Mouse (Mus musculus): Measurements from ENCODE around the gene Tap2. TPM values are rescaled to one million over a fixed set of nuclear protein-coding genes. Genes with fewer than 3 reads are reported as not detected.

Gene Tap2
- polyA plus RNA-seq, 1 experiment from 2014 or later = 0.50 TPM

DNA sequence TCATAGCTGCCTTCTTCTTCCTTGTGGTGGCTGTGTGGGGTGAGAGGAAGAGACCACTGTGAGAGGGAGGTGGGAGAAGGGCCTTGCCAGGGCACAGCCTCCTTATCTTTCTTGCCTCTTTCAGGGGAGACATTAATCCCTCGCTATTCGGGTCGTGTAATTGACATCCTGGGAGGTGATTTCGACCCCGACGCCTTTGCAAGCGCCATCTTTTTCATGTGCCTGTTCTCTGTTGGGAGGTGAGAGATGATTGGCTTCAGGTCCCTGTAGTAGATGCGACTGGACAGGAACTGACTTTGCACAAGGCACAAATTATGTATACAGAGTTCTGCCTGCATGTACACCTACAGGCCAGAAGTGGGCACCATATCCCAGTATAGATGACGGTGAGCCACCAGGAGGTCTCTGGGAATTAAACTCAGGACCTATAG lies 2.4 kb downstream of the Tap2 start:
- Histone ChIP-seq H3K27ac (no peak overlapping the region), H3K36me3 (no peaks in the 10 kb centered on the region), H3K9me3 (no peaks in the 10 kb centered on the region), H3K9ac (replicated peaks) (no peak overlapping the region), H3K4me1 (replicated peaks) (peaks cover 9% of the 10 kb centered on the region), H3K27me3 (peaks cover 66% of the 10 kb centered on the region), H3K4me2 (replicated peaks) (no peak overlapping the region), H3K4me3 (replicated peaks) (no peak overlapping the region)
- no peak for ATAC-seq
- 17% methylated on average over 9 of the region's 9 CpGs for WGBS

DNA sequence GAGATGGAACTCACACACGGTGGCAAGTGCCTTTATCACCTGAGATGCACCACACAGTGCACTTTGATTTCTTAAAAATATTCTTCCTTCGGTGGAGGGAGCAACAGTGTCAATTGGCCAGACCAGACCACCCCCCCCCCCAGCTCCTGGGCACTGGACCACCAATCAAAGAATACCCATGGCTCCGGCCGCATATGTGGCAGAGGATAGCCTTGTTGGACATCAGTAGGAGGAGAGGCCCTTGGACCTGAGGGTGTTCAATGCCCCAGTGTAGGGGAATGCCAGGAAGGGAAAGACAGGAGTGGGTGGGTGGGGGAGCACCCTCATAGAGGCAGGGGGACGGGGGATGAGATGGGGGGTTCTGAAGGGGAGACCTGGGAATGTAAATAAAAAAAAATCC lies 3.4 kb downstream of the Tap2 start:
- Histone ChIP-seq H3K27ac (no peak overlapping the region), H3K9me3 (no peaks in the 10 kb centered on the region), H3K4me3 (replicated peaks) (no peak overlapping the region), H3K4me1 (replicated peaks) (peaks cover 10% of the 10 kb centered on the region), H3K4me2 (replicated peaks) (no peak overlapping the region), H3K9ac (replicated peaks) (no peak overlapping the region), H3K36me3 (no peaks in the 10 kb centered on the region), H3K27me3 (peaks cover 67% of the 10 kb centered on the region)
- ATAC-seq = no peak
- 84% methylated on average over 5 of the region's 5 CpGs for WGBS

DNA sequence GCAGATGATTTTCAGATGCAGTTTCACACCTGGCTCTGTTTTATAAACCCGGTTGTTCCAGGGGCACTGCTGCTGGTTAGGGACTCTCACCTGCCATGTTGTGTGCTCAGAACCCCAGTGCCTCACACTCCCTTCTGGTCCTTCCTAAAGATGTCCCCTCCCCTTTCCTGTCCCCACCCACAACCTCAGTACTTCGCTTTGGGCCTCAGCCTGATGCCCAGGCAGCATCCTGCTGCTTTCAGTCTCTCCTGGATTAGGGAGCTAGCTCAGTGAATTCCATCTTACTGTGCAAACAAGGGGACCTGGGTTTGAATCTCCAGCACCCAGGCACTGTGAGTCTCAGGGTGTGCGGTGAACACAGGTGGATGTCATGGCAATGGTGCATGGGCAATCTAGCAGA lies 4.1 kb downstream of the Tap2 start:
- ATAC-seq = no peak
- Histone ChIP-seq H3K4me1 (replicated peaks) (peaks cover 14% of the 10 kb centered on the region), H3K27ac (no peak overlapping the region), H3K36me3 (no peaks in the 10 kb centered on the region), H3K9ac (replicated peaks) (no peak overlapping the region), H3K4me2 (replicated peaks) (no peak overlapping the region), H3K9me3 (no peaks in the 10 kb centered on the region), H3K4me3 (replicated peaks) (no peak overlapping the region), H3K27me3 (peaks cover 75% of the 10 kb centered on the region)
- WGBS = 68% methylated on average over 3 of the region's 3 CpGs

DNA sequence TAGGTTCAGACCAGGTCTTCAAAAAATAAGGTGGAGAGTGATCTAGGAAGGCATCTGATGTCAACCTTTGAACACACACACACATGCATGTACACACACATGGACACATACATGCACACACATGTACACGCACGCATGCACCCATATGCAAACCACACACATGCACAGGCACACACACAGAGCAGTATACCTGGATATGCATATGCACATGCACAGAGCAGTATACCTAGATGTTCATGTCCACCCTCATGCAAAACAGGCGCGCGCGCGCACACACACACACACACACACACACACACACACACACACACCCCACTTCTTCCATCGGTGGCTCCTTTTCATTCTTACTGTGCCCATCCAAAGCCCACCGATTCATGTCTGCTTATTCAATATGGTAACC lies 4.5 kb downstream of the Tap2 start:
- Histone ChIP-seq H3K4me2 (replicated peaks) (no peak overlapping the region), H3K27me3 (peaks cover 76% of the 10 kb centered on the region), H3K27ac (no peak overlapping the region), H3K9me3 (no peaks in the 10 kb centered on the region), H3K36me3 (no peaks in the 10 kb centered on the region), H3K4me1 (replicated peaks) (peaks cover 14% of the 10 kb centered on the region), H3K4me3 (replicated peaks) (no peak overlapping the region), H3K9ac (replicated peaks) (no peak overlapping the region)
- 98% methylated on average over 9 of the region's 9 CpGs for WGBS
- ATAC-seq = no peak

DNA sequence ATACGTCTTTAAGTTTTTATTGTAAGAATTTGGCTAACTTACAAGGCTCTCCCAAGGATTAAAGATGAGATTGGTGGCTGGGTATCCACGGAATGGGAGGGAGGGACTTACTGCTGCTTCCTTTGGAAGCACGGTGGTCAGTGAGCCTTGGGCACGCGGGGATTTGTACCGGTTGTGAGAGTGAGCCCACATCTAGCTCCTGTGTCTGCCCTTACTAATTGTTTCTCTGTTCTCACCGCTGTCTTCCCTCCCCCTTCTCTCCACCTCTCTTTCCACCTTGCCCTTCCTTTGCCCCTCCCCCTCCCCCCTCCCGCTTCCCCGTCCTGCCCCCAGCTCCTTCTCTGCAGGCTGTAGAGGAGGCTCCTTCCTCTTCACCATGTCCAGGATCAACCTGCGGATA lies 5.1 kb downstream of the Tap2 start:
- H3K4me1 ChIP-seq (replicated peaks) = peaks cover 14% of the 10 kb centered on the region
- ATAC-seq = no peak
- no peaks in the 10 kb centered on the region for H3K36me3 ChIP-seq
- 28% methylated on average over 10 of the region's 10 CpGs for WGBS
- no peak overlapping the region for H3K4me3 ChIP-seq (replicated peaks)
- H3K4me2 ChIP-seq (replicated peaks) = no peak overlapping the region
- no peak overlapping the region for H3K9ac ChIP-seq (replicated peaks)
- no peak overlapping the region for H3K27ac ChIP-seq
- H3K27me3 ChIP-seq = peaks cover 76% of the 10 kb centered on the region
- H3K9me3 ChIP-seq = no peaks in the 10 kb centered on the region

DNA sequence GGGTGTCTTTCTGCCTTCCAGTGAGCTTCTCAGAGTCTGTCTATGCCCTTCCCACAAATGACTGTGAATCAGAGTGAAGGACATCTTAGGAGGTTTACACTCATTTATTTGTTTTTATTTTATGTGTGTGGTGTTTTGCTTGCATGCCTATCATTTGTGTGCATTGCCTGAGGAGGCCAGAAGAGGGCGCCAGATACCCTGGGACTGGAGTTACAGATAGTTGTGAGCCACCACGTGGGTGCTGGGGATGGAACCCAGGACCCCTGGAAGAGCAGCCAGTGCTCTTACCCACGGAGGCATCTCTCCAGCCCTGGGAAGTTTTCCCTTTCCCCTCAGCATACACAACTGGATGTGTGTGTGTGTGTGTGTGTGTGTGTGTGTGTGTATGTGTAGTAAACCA lies 6.4 kb downstream of the Tap2 start:
- no peak for ATAC-seq
- Histone ChIP-seq H3K36me3 (no peaks in the 10 kb centered on the region), H3K4me3 (replicated peaks) (no peak overlapping the region), H3K27ac (no peak overlapping the region), H3K9ac (replicated peaks) (no peak overlapping the region), H3K9me3 (no peaks in the 10 kb centered on the region), H3K4me1 (replicated peaks) (peaks cover 11% of the 10 kb centered on the region), H3K27me3 (peaks cover 80% of the 10 kb centered on the region), H3K4me2 (replicated peaks) (no peak overlapping the region)
- 51% methylated on average over 3 of the region's 3 CpGs for WGBS

DNA sequence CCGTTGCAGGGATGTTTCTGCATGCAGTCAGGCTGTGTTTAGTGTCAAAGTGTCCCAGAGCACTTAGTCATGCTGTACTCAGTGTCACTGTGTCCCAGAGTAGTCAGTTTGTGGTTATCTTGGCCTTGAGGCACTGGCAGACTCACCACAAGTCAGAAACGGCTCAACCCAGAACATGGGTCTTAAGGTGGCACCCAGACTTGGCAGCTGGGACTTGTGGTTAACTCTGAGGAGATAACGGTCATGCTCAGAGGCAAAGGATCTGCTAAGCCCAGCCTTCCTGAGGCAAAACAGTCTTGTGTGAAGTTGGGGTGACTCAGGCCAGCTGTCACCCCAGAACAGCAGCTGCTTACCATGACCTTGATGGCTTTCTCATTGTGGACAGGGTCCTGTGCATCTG lies 7.3 kb downstream of the Tap2 start:
- WGBS = 86% methylated on average over 3 of the region's 3 CpGs
- H3K4me3 ChIP-seq (replicated peaks) = no peak overlapping the region
- H3K4me2 ChIP-seq (replicated peaks) = no peak overlapping the region
- peaks cover 79% of the 10 kb centered on the region for H3K27me3 ChIP-seq
- no peak overlapping the region for H3K9ac ChIP-seq (replicated peaks)
- no peak for ATAC-seq
- peaks cover 5% of the 10 kb centered on the region; the same call in 1 of the 2 replicates for H3K4me1 ChIP-seq (replicated peaks)
- no peaks in the 10 kb centered on the region for H3K9me3 ChIP-seq
- no peaks in the 10 kb centered on the region for H3K36me3 ChIP-seq
- H3K27ac ChIP-seq = no peak overlapping the region

DNA sequence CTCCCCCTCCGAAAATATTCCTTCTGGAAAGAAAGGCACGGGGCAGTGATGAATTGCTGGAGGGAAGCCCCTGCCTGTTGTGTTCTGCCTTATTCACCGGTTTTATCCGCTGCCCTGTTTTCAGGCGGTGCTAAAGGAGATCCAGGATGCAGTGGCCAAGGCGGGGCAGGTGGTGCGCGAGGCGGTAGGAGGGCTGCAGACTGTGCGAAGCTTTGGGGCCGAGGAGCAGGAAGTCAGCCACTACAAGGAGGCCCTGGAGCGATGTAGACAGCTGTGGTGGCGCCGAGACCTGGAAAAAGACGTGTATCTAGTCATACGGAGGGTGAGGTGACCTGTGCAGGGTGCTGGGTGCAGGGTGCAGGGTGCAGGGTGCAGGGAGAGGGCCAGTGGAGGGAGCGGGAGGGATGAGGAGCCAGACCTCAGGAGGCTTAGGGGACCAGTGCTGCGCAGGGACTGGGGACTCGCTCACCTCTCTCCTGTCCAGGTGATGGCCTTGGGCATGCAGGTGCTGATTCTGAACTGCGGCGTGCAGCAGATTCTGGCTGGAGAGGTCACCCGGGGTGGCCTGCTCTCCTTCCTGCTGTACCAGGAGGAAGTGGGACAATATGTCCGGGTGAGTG lies 8.5 kb downstream of the Tap2 start:
- ATAC-seq = no peak
- Histone ChIP-seq H3K27me3 (peaks cover 67% of the 10 kb centered on the region), H3K4me3 (replicated peaks) (no peak overlapping the region), H3K27ac (no peak overlapping the region), H3K9ac (replicated peaks) (no peak overlapping the region), H3K36me3 (no peaks in the 10 kb centered on the region), H3K4me1 (replicated peaks) (peaks cover 5% of the 10 kb centered on the region; the same call in 1 of the 2 replicates), H3K4me2 (replicated peaks) (no peak overlapping the region), H3K9me3 (no peaks in the 10 kb centered on the region)
- 19% methylated on average over 23 of the region's 23 CpGs for WGBS

DNA sequence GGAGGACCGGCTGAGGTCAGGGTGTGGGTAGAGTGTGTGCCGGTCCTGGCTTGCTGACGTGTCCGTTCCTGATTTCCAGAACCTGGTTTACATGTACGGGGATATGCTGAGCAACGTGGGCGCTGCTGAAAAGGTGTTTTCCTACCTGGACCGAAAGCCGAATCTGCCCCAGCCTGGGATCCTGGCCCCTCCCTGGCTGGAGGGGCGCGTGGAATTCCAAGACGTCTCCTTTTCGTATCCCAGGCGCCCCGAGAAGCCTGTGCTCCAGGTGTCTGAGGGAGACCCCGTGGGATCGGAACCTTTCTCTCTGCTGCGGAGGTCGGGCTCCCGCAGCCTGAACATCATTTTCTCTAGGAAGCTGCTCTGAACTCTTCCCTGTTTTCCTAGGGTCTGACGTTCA lies 10.6 kb downstream of the Tap2 start:
- H3K4me2 ChIP-seq (replicated peaks) = no peak overlapping the region
- WGBS = 41% methylated on average over 21 of the region's 21 CpGs
- no peak for ATAC-seq
- peaks cover 58% of the 10 kb centered on the region for H3K27me3 ChIP-seq
- H3K9ac ChIP-seq (replicated peaks) = no peak overlapping the region; the same call in 1 of the 2 replicates
- peaks cover 5% of the 10 kb centered on the region; the same call in 1 of the 2 replicates for H3K4me1 ChIP-seq (replicated peaks)
- no peaks in the 10 kb centered on the region for H3K36me3 ChIP-seq
- H3K27ac ChIP-seq = no peak overlapping the region
- no peak overlapping the region for H3K4me3 ChIP-seq (replicated peaks)
- H3K9me3 ChIP-seq = no peaks in the 10 kb centered on the region

DNA sequence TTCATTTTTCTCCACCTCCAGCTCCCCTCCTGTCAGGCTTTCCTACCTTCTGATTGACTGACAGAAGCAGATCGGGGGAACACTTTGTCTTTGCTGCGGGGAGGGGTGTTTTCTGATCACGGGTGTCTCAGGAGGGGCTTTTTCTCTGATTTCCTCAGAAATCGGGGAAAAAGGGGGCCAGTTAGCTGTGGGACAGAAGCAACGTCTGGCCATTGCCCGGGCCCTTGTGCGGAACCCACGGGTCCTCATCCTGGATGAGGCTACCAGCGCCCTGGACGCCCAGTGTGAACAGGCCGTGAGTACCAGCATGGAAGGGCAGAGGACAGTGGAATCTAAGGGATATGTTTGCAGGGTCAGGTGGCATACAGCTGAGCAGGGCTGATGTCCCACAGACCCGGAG lies 11.8 kb downstream of the Tap2 start:
- Histone ChIP-seq H3K36me3 (no peaks in the 10 kb centered on the region), H3K4me2 (replicated peaks) (no peak overlapping the region), H3K9ac (replicated peaks) (no peak overlapping the region), H3K4me3 (replicated peaks) (no peak overlapping the region), H3K4me1 (replicated peaks) (peaks cover 5% of the 10 kb centered on the region; the same call in 1 of the 2 replicates), H3K27ac (no peak overlapping the region), H3K27me3 (peaks cover 53% of the 10 kb centered on the region), H3K9me3 (no peaks in the 10 kb centered on the region)
- no peak for ATAC-seq
- 86% methylated on average over 12 of the region's 12 CpGs for WGBS

DNA sequence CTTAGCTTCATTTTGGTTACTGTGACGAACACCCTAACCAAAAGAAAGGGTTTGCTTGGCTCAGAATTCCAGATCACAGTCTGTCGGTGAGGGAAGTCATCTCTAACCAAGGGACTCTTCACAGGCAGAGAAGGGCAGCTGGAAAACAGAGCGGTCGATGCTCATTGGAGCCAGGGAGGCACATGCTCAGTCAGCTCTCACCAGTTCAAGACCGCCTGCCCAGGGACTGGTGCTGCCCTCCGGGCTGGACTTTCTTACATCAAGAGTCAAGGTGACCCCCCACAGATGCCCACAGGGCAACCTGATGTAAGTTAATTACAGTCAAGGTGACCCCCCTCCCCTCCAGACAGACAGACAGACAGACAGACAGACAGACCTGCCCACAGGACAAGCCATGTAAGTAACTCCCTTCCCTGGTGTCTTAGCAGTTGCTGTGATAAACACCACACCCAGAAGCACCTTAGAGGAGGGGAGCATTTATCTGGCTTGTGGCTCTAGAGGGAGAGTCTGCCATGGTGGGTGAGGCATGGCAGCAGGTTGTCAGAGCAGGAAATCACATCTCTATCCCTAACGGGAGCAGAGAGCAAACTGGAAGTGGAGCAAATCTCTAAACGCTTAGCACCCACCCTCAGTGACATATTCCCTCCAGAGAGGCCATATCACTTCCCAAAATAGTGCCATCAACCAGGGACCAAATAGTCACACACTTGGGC lies 14.0 kb downstream of the Tap2 start:
- H3K4me3 ChIP-seq (replicated peaks) = no peak overlapping the region
- H3K9ac ChIP-seq (replicated peaks) = no peak overlapping the region

DNA sequence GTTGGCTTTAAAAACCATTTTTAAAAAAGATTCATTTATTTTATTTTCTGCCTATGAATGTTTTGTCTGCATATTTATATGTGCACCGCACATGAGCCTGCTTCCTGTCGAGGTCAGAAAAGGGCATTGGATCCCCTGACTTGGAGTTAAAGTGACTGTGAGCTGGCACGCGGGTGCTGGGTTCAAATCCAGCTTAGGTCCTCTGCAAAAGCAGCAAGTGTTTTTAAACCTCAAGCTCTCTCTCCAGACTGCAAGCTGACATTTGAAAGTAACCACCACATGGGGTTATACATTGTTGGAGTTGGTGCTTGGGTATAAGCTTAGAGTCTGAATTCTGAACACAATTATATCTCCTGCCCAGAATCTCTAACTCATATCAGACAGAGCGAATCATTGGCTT lies 14.7 kb downstream of the Tap2 start:
- no peaks in the 10 kb centered on the region for H3K4me1 ChIP-seq (replicated peaks)
- no peaks in the 10 kb centered on the region for H3K9me3 ChIP-seq
- WGBS = 89% methylated on average over 5 of the region's 5 CpGs
- H3K9ac ChIP-seq (replicated peaks) = no peak overlapping the region
- H3K4me2 ChIP-seq (replicated peaks) = no peak overlapping the region
- no peak overlapping the region for H3K27ac ChIP-seq
- no peak overlapping the region for H3K4me3 ChIP-seq (replicated peaks)
- H3K36me3 ChIP-seq = no peaks in the 10 kb centered on the region
- no peak for ATAC-seq
- peaks cover 26% of the 10 kb centered on the region for H3K27me3 ChIP-seq

More for the DNA sequence above, 14.0 kb downstream of the Tap2 start:
- 89% methylated on average over 8 of the region's 8 CpGs for WGBS
- Histone ChIP-seq H3K4me1 (replicated peaks) (no peaks in the 10 kb centered on the region), H3K4me2 (replicated peaks) (no peak overlapping the region), H3K27me3 (peaks cover 32% of the 10 kb centered on the region), H3K36me3 (no peaks in the 10 kb centered on the region), H3K27ac (no peak overlapping the region), H3K9me3 (no peaks in the 10 kb centered on the region)
- ATAC-seq = no peak

All from midbrain, embryonic 13.5 days (tissue).